Mouse (Mus musculus): Measurements from ENCODE around the gene Spry2.

The Spry2 gene

DNA sequence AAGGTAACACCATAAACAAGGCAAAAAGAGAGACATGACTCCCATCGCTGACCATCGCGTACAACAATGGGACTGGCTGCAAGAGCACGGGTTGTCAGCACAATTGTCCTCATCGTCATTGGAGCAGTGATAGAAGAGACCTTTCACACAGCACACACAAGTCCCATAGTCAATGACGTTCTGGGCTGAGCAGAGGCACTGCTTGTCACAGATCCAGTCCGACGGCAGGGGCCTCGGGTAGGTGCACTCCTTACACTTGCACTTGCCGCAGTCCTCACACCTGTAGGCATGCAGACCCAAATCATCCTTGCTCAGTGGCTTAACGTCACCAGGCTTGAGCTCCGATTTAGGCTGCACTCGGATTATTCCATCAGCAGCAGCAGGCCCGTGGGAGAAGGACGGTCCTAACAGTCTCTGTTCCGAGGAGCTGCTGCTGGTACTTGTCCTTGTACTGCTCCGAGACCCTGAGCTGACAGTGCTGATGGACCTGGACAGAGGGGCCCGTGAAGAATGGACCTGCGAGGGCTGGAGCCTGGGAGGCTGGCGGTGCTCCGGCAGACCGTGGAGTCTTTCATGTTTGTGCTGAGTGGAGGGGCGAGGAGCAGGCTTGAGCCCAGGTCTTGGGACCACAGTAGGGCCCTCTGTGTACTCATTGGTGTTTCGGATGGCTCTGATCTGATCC is 3.5 kb downstream of the Spry2 start:
- DNase-seq (ENCODE audit: low read depth, low spot score), result no peak

DNA sequence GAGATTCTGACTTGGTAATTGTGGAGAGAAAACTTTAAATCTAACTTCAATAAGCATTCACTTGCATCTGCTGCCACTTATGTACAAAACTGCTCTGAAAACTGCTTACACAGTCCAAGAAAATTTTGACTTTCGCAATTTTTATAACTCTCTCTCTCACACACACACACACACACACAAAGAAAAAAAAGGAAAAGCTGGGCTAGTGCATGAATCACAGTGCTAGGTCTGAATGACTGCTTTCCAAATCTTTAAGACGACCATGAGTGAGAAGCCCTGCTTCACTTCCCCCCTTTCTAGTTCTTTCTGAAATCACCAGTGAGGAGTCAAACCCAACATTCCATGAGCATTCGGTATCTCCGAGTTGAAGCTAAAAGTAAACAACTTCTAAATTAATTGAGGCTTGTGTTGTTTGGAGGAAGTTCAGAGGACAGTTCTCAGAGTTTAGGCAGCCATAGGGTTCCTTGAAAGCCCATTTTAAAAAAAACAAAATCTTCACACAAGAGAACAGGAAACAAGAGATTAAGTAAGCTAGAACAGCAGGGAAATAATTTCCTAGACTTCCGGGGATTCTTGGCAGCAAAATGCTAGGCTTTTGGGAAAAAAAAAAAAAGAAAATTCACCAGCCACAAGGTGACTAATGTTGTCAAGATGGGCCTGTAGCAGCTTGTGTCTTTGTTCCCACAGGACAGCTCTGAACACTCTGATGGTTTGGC is 5.9 kb downstream of the Spry2 start:
- no peak for DNase-seq (ENCODE audit: low read depth, low spot score)

- no peak for DNase-seq (ENCODE audit: low read depth, low spot score)
Measured at GRCm38 (mm10) chr14:105886643-105887374, 9.8 kb downstream of the Spry2 start.

DNA sequence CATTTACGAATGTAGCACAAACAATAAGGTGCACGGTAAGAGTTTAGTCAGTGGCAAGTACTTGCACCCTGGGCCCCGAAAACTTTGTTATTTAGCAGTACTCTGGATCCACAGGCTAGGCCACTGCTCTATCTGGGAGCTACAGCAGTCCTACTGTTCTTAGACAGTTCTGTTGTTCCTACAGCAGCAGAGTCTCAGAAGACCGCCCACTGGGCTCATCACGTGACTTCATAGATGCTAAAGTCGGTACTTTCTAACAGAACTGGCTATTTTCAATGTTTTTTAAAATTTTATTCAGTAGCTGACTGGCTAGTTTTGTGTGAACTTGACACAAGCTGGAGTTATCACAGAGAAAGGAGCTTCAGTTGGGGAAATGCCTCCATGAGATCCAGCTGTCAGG is 11.4 kb downstream of the Spry2 start:
- no peak for DNase-seq (ENCODE audit: low read depth, low spot score)

GRCm38 (mm10) chr14:105883215-105883614 is 13.4 kb downstream of the Spry2 start:
- DNase-seq (ENCODE audit: low read depth, low spot score), result no peak

DNA sequence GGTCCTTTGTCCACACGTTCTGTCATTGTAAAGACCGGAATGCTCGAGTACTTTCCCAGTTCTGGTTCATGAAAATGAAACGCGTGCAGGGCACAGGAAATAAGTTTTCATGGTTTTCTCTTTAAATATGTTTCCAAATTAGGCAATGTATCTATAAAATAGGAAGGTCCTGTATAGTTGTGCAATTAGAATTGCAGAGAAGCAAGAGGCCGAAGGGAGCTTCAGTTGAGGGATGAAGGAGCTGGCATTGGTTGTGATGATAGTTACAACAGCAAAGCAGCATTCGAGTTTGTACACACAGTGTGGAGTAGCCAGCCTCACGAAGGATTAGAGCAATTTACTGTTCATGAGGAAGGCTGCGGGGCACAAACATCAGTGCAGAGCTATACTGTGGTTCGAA is 18.3 kb downstream of the Spry2 start:
- DNase-seq (ENCODE audit: low read depth, low spot score), result no peak

DNA sequence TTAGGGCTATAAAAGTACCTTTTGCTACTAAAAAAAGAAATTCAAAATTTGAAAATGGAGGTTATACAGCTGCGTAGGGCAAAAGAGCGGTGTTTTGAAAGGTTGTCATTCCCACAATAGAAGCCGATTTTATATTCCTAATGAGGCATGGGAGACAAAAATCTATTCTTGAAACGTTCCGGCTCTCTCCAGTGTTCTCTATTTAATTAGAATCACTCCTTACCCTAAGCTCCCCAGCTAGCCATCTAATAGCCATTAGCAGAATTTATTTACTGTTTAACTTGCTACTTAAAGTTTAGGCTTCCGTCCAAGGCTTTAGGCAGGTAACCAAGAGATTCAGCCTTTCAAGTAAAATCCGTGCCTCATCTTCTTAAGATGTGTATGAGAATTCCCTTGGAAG is 20.2 kb downstream of the Spry2 start:
- DNase-seq (ENCODE audit: low read depth, low spot score), result no peak

DNA sequence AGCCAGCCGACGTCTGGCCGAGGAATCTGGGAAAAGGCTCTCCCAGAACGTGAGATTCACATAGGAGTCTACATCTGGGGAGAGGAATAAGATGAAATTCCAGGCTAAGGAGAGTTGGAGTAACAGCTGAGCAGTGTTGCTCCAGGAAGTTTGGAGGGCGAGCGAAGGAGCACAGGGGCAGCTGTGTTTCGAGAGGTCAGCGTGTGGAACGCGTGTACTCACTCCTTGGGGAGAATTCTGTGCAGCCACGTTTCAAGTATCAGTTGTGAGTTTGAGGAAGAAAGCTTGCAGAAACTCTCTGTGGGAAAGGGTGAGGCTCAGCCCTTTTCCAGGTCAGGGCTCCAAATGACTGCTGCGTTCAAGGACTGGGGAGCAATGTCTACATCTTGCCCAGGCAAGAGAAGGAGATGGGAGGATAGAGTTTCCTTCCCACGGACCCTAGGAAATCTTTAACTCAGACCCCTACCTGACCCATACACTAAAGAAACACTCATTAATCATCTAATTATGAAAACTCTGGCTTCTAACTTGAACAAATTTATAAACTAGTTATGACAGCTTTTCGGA is 26.2 kb downstream of the Spry2 start:
- no peak for DNase-seq (ENCODE audit: low read depth, low spot score)

GRCm38 (mm10) chr14:105865381-105865938 is 31.2 kb downstream of the Spry2 start:
- no peak for DNase-seq (ENCODE audit: low read depth, low spot score)

- no peak for DNase-seq (ENCODE audit: low read depth, low spot score)
Measured at GRCm38 (mm10) chr14:105862199-105862598, 34.4 kb downstream of the Spry2 start.

GRCm38 (mm10) chr14:105860920-105861319 is 35.7 kb downstream of the Spry2 start:
- DNase-seq (ENCODE audit: low read depth, low spot score), result no peak

- DNase-seq (ENCODE audit: low read depth, low spot score), result no peak
Measured at GRCm38 (mm10) chr14:105860276-105860675, 36.3 kb downstream of the Spry2 start.

DNA sequence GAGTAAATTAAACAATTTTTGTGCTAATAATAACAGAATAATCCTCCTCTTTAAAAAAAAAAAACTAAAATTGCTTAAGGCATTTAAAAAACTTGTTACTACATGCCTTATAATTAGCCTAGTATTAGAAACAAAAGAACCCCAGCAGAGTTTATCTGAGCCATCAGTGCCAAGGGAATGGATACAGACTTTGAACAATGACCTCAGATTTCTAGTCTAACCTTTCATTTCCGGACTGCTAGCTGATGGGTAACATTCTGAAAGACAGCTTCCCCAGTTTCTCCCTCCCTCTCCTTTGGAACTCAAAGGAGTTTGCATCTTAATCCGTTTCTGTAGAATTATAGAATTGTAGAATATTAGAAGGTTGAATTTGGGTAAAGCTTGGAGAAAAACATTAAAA is 36.7 kb downstream of the Spry2 start:
- no peak for DNase-seq (ENCODE audit: low read depth, low spot score)

GRCm38 (mm10) chr14:105859368-105859767 is 37.3 kb downstream of the Spry2 start:
- DNase-seq (ENCODE audit: low read depth, low spot score), result no peak

DNA sequence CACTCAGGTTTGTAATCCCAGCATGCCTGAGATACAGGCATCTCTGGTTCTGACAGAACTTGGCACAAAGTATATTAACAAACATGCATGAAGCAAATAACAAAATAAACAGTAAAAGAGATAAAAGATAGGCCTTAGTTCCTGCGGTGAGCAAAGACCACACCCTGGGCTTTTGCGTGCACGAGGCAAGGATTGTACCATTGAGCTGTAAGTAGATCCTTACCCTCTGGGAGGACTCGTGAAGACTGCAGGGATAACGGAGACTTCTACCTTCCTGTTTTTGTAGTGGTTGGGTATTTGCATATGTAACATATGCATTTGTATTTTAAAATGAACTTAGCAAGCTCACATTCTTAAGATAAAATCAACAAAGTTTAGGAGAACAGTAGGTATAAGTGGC is 37.7 kb downstream of the Spry2 start:
- DNase-seq (ENCODE audit: low read depth, low spot score), result no peak

GRCm38 (mm10) chr14:105851359-105852067 is 45.1 kb downstream of the Spry2 start:
- no peak for DNase-seq (ENCODE audit: low read depth, low spot score)
